Mouse (Mus musculus) liver, embryonic 13.5 days (tissue): ENCODE results near the gene Il5ra. TPM values are rescaled to one million over a fixed set of nuclear protein-coding genes. Genes with fewer than 3 reads are reported as not detected.

ENCODE experiments used
- ATAC-seq: fragments of 200-750 bp; cut with Nextera tagmentation; 2 replicates; pipeline ENCODE4 v1.8.0; 2017; ENCODE audit warnings: low read depth, mild to moderate bottlenecking, moderate number of reproducible peaks, moderate library complexity
- DNase-seq: peaks from one replicate; pipeline ENCODE4 v3.0.0; 2022
- H3K27ac ChIP-seq: fragments of 300-500 bp; sonication (generic); 2 replicates; pipeline ENCODE4 v1.5.1; 2015; ENCODE audit warnings: moderate library complexity, mild to moderate bottlenecking, inconsistent platforms
- H3K27me3 ChIP-seq: fragments of 300-500 bp; sonication (generic); 2 replicates; pipeline ENCODE4 v1.6.1; 2015; ENCODE audit warnings: mild to moderate bottlenecking, inconsistent platforms
- H3K36me3 ChIP-seq: fragments of 300-500 bp; sonication (generic); 2 replicates; pipeline ENCODE4 v1.6.1; 2015; ENCODE audit warnings: mild to moderate bottlenecking, inconsistent platforms
- H3K4me1 ChIP-seq: fragments of 300-500 bp; sonication (generic); replicated peaks from 2 replicates; pipeline ENCODE4 v1.6.1; 2015; ENCODE audit warnings: inconsistent platforms
- H3K4me2 ChIP-seq: fragments of 300-500 bp; sonication (generic); 2 replicates; pipeline ENCODE4 v1.6.1; 2015; ENCODE audit warnings: inconsistent platforms, mild to moderate bottlenecking, moderate library complexity
- H3K4me3 ChIP-seq: fragments of 300-500 bp; sonication (generic); replicated peaks from 2 replicates; pipeline ENCODE4 v1.5.1; 2015; ENCODE audit warnings: mild to moderate bottlenecking, inconsistent platforms
- H3K9ac ChIP-seq: fragments of 300-500 bp; sonication (generic); 2 replicates; pipeline ENCODE4 v1.6.1; 2015; ENCODE audit warnings: mild to moderate bottlenecking, inconsistent platforms
- H3K9me3 ChIP-seq: fragments of 300-500 bp; sonication (generic); replicated peaks from 2 replicates; pipeline ENCODE4 v1.6.1; 2016; ENCODE audit warnings: inconsistent platforms
- WGBS: fragments of 180-500 bp; shearing (Covaris S2); methylation state at CpG from one replicate; pipeline ENCODE4 v1.1.7; 2015; ENCODE audit not compliant: insufficient replicate concordance; 5-methylcytosine and 5-hydroxymethylcytosine counted together
- polyA plus RNA-seq: library from polyadenylated mRNA; unstranded; fragments of >200 nt; fragmentation: Nextera tagmentation; extraction: Ambion mirVana; gene quantifications from 2 replicates; pipeline ENCODE4 v1.2.1, GENCODE M21; 2015

The Il5ra gene
- polyA plus RNA-seq = 0.09 and 0.10 TPM in 2 replicates

GRCm38 (mm10) chr6:106748887-106749388 is at the start of gene Il5ra:
Il5ra (minus strand) TSS chr6:106749037.
- DNase-seq (no peak), ATAC-seq (peak; percentile 39; the same call in 1 of the 2 replicates)
- H3K27ac ChIP-seq = no peak within 1 kb of the TSS
- H3K4me1 ChIP-seq = no peaks in the 10 kb centered on the region
- H3K27me3 ChIP-seq = no peaks in the 10 kb centered on the region
- H3K4me2 ChIP-seq = no peak within 1 kb of the TSS
- H3K36me3 ChIP-seq = no peaks in the 10 kb centered on the region
- H3K9me3 ChIP-seq = no peaks in the 10 kb centered on the region
- no peak within 1 kb of the TSS for H3K9ac ChIP-seq
- 13% methylated on average over 6 of the region's 6 CpGs for WGBS
- H3K4me3 ChIP-seq = no peak within 1 kb of the TSS

GRCm38 (mm10) chr6:106794094-106794814 is 45.4 kb upstream of the Il5ra start:
- Histone ChIP-seq H3K9ac (no peak overlapping the region), H3K4me1 (peaks cover 15% of the 10 kb centered on the region), H3K4me3 (no peak overlapping the region), H3K36me3 (peaks cover 32% of the 10 kb centered on the region), H3K27me3 (no peaks in the 10 kb centered on the region), H3K27ac (no peak overlapping the region), H3K9me3 (no peaks in the 10 kb centered on the region), H3K4me2 (no peak overlapping the region)
- WGBS = 64% methylated on average over 13 of the region's 13 CpGs
- ATAC-seq (no peak), DNase-seq (no peak)

GRCm38 (mm10) chr6:106793621-106794020 is 44.8 kb upstream of the Il5ra start:
- Histone ChIP-seq H3K9me3 (no peaks in the 10 kb centered on the region), H3K4me2 (no peak overlapping the region), H3K36me3 (peaks cover 32% of the 10 kb centered on the region), H3K27ac (no peak overlapping the region), H3K4me3 (no peak overlapping the region), H3K27me3 (no peaks in the 10 kb centered on the region), H3K9ac (no peak overlapping the region), H3K4me1 (peaks cover 8% of the 10 kb centered on the region)
- DNase-seq (no peak), ATAC-seq (no peak)
- 90% methylated on average over 10 of the region's 10 CpGs for WGBS

GRCm38 (mm10) chr6:106793088-106793487 is 44.3 kb upstream of the Il5ra start:
- Histone ChIP-seq H3K36me3 (peaks cover 36% of the 10 kb centered on the region), H3K27me3 (no peaks in the 10 kb centered on the region), H3K4me3 (no peak overlapping the region), H3K27ac (no peak overlapping the region), H3K4me2 (no peak overlapping the region), H3K9me3 (no peaks in the 10 kb centered on the region), H3K4me1 (peaks cover 4% of the 10 kb centered on the region; the same call in 1 of the 2 replicates), H3K9ac (no peak overlapping the region)
- DNase-seq = no peak
- ATAC-seq = no peak
- 85% methylated on average over 7 of the region's 7 CpGs for WGBS

GRCm38 (mm10) chr6:106792486-106792885 is 43.6 kb upstream of the Il5ra start:
- H3K9me3 ChIP-seq = no peaks in the 10 kb centered on the region
- no peak overlapping the region for H3K9ac ChIP-seq
- H3K27me3 ChIP-seq = no peaks in the 10 kb centered on the region
- H3K36me3 ChIP-seq = peaks cover 37% of the 10 kb centered on the region
- no peak overlapping the region for H3K4me3 ChIP-seq
- H3K4me2 ChIP-seq = no peak overlapping the region
- H3K4me1 ChIP-seq = 0 out of 2 replicates have a peak, but pooled peaks cover 4% of the 10 kb centered on the region
- H3K27ac ChIP-seq = no peak overlapping the region
- WGBS = 84% methylated on average over 5 of the region's 5 CpGs
- DNase-seq = no peak
- ATAC-seq = no peak

- 0 out of 2 replicates have a peak, but pooled peaks cover 2% of the 10 kb centered on the region for H3K4me1 ChIP-seq
- no peak overlapping the region for H3K4me2 ChIP-seq
- no peaks in the 10 kb centered on the region for H3K27me3 ChIP-seq
- H3K9me3 ChIP-seq = no peaks in the 10 kb centered on the region
- WGBS = 77% methylated on average over 8 of the region's 8 CpGs
- no peak overlapping the region for H3K9ac ChIP-seq
- no peak overlapping the region for H3K27ac ChIP-seq
- ATAC-seq (no peak), DNase-seq (no peak)
- H3K4me3 ChIP-seq = no peak overlapping the region
- H3K36me3 ChIP-seq = peaks cover 37% of the 10 kb centered on the region
These were observed 42.6 kb upstream of the Il5ra start for GRCm38 (mm10) chr6:106791429-106791828.

- 85% methylated on average over 3 of the region's 3 CpGs for WGBS
- no peak for DNase-seq
- no peaks in the 10 kb centered on the region for H3K9me3 ChIP-seq
- no peak overlapping the region for H3K27ac ChIP-seq
- ATAC-seq = no peak
- H3K9ac ChIP-seq = no peak overlapping the region
- H3K4me1 ChIP-seq = no peaks in the 10 kb centered on the region
- H3K4me2 ChIP-seq = no peak overlapping the region
- no peaks in the 10 kb centered on the region for H3K27me3 ChIP-seq
- no peak overlapping the region for H3K4me3 ChIP-seq
- H3K36me3 ChIP-seq = peaks cover 31% of the 10 kb centered on the region
These were observed 38.3 kb upstream of the Il5ra start for GRCm38 (mm10) chr6:106787138-106787537.

- DNase-seq (no peak), ATAC-seq (no peak)
- peak overlapping the region; percentile 82 for H3K9ac ChIP-seq
- H3K4me2 ChIP-seq = peak overlapping the region; percentile 92
- H3K4me3 ChIP-seq = peak overlapping the region; percentile 84
- WGBS = 31% methylated on average over 4 of the region's 4 CpGs
- no peak overlapping the region for H3K27ac ChIP-seq
- no peaks in the 10 kb centered on the region for H3K27me3 ChIP-seq
- H3K4me1 ChIP-seq = peaks cover 12% of the 10 kb centered on the region
- peaks cover 32% of the 10 kb centered on the region for H3K36me3 ChIP-seq
- no peaks in the 10 kb centered on the region for H3K9me3 ChIP-seq
These were observed 21.2 kb upstream of the Il5ra start for GRCm38 (mm10) chr6:106770046-106770445.

GRCm38 (mm10) chr6:106769290-106769866 is 20.5 kb upstream of the Il5ra start:
- H3K4me2 ChIP-seq = peak overlapping the region; percentile 92
- no peaks in the 10 kb centered on the region for H3K27me3 ChIP-seq
- H3K36me3 ChIP-seq = peaks cover 29% of the 10 kb centered on the region
- H3K9ac ChIP-seq = peak overlapping the region; percentile 82
- under 1% methylated on average over 33 of the region's 33 CpGs for WGBS
- H3K9me3 ChIP-seq = no peaks in the 10 kb centered on the region
- ATAC-seq (peak; percentile 76; the same call in 1 of the 2 replicates), DNase-seq (no peak)
- H3K27ac ChIP-seq = peak overlapping the region; percentile 78
- H3K4me1 ChIP-seq = peaks cover 12% of the 10 kb centered on the region
- H3K4me3 ChIP-seq = peak overlapping the region; percentile 84

GRCm38 (mm10) chr6:106768640-106769289 is 19.9 kb upstream of the Il5ra start, which contains the start of gene Trnt1:
Trnt1 (plus strand) TSS chr6:106769120.
- WGBS = 5% methylated on average over 35 of the region's 35 CpGs
- peak; percentile 100 for ATAC-seq
- no peaks in the 10 kb centered on the region for H3K9me3 ChIP-seq

GRCm38 (mm10) chr6:106766774-106767173 is 17.9 kb upstream of the Il5ra start:
- DNase-seq (no peak), ATAC-seq (no peak)
- H3K4me3 ChIP-seq = no peak overlapping the region
- 62% methylated on average over 4 of the region's 4 CpGs for WGBS
- peaks cover 14% of the 10 kb centered on the region for H3K4me1 ChIP-seq
- no peak overlapping the region for H3K27ac ChIP-seq
- no peaks in the 10 kb centered on the region for H3K9me3 ChIP-seq
- H3K4me2 ChIP-seq = no peak overlapping the region
- no peak overlapping the region for H3K9ac ChIP-seq
- peaks cover 6% of the 10 kb centered on the region for H3K36me3 ChIP-seq
- H3K27me3 ChIP-seq = no peaks in the 10 kb centered on the region

More at GRCm38 (mm10) chr6:106768640-106769289, 19.9 kb upstream of the Il5ra start, which contains the start of gene Trnt1:
- Histone ChIP-seq H3K4me3 (peak within 1 kb of the TSS; percentile 84), H3K27me3 (no peaks in the 10 kb centered on the region), H3K4me1 (peaks cover 12% of the 10 kb centered on the region), H3K27ac (peak within 1 kb of the TSS; percentile 78), H3K9ac (peak within 1 kb of the TSS; percentile 82), H3K4me2 (peak within 1 kb of the TSS; percentile 92), H3K36me3 (peaks cover 25% of the 10 kb centered on the region)
- DNase-seq = peak; percentile 94
